Mouse (Mus musculus) effector memory CD4-positive, alpha-beta T cell, adult 5 months (primary cell): ENCODE data around the gene Vmn1r203. TPM values are rescaled to one million over a fixed set of nuclear protein-coding genes. Genes with fewer than 3 reads are reported as not detected.

ENCODE experiments used
- polyA plus RNA-seq: library from polyadenylated mRNA; unstranded; fragments of 100-300 nt; shearing (Covaris generic); gene quantifications from one replicate; pipeline ENCODE4 v1.2.1, GENCODE M21; 2017

Vmn1r203 gene
- polyA plus RNA-seq = 0.17 TPM

DNA sequence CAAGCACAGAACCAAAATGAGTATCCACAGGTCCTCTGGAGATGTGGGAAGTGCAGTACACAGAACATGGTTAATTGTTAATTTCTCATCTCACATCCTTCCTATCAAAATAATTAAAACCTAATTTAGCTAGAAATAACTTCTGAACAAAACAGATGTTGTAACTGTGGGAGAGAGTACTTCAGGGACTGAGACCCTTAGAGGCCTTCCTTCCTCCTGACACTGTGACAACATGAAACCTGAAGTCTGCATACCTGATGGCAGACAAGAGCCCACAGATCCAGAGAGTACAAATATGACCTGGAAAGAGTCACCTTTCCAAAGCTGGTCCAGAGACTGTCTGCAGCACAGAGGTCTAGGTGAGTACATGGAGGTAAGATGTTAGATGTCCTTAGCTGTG is at the start of gene Vmn1r203:
Gene Vmn1r203, plus strand, starts transcription at position 301 of the 400 bp plus-strand sequence.

GRCm38 (mm10) chr13:22471623-22472022 is 46.3 kb upstream of the Vmn1r203 start, which contains the start of gene Vmn1r201:
Gene Vmn1r201, plus strand, starts transcription at chr13:22471923.

GRCm38 (mm10) chr13:22505281-22505680 is 12.6 kb upstream of the Vmn1r203 start, which contains the start of gene Vmn1r202:
Gene Vmn1r202, minus strand, starts transcription at chr13:22505381.

GRCm38 (mm10) chr13:22552898-22553297 is 35.0 kb downstream of the Vmn1r203 start, which contains the start of gene Vmn1r204:
Gene Vmn1r204, plus strand, starts transcription at chr13:22553198.

Other genes with a start within 250 kb of the Vmn1r203 start
- not detected for gene Vmn1r195, start 247.6 kb upstream of the Vmn1r203 start, polyA plus RNA-seq
- gene Vmn1r196, start 228.2 kb upstream of the Vmn1r203 start, polyA plus RNA-seq = not detected
- not detected for gene Vmn1r197, start 193.5 kb upstream of the Vmn1r203 start, polyA plus RNA-seq
- 0.14 TPM for gene Vmn1r198, start 167.8 kb upstream of the Vmn1r203 start, polyA plus RNA-seq
- gene Vmn1r199, start 138.3 kb upstream of the Vmn1r203 start, polyA plus RNA-seq = not detected
- 0.10 TPM for gene Vmn1r200, start 127.7 kb upstream of the Vmn1r203 start, polyA plus RNA-seq
- gene Vmn1r201, start 46.2 kb upstream of the Vmn1r203 start, polyA plus RNA-seq = not detected
- gene Vmn1r202, start 12.7 kb upstream of the Vmn1r203 start, polyA plus RNA-seq = 0.11 TPM
- not detected for gene Vmn1r204, start 35.1 kb downstream of the Vmn1r203 start, polyA plus RNA-seq
- not detected for gene Vmn1r205, start 74.9 kb downstream of the Vmn1r203 start, polyA plus RNA-seq
- not detected for gene Vmn1r206, start 106.1 kb downstream of the Vmn1r203 start, polyA plus RNA-seq
- gene Vmn1r207-ps, start 211.5 kb downstream of the Vmn1r203 start, polyA plus RNA-seq = not detected